Mouse (Mus musculus): ENCODE measurements at regions not wholly inside any gene's neighbourhood (a gene's known extent, or its start where the extent isn't known, plus 50 kb on each side); places are given as distances from the start of the nearest gene placed in this dataset.

GRCm38 (mm10) chr3:50953456-50953855 lies 270.8 kb upstream of the Noct start:
- DNase-seq: peak; percentile 78

- no peak for DNase-seq
Measured at GRCm38 (mm10) chr3:50970386-50970785, 253.9 kb upstream of the Noct start.

GRCm38 (mm10) chr3:50973081-50973480 lies 251.2 kb upstream of the Noct start:
- DNase-seq: no peak

- DNase-seq: no peak
Measured at GRCm38 (mm10) chr3:50976141-50976780, 248.0 kb upstream of the Noct start.

- DNase-seq: no peak
Measured at GRCm38 (mm10) chr3:50976818-50977217, 247.4 kb upstream of the Noct start.

GRCm38 (mm10) chr3:50978636-50979035 lies 245.6 kb upstream of the Noct start:
- no peak for DNase-seq

GRCm38 (mm10) chr3:50979592-50979991 lies 244.7 kb upstream of the Noct start:
- DNase-seq: no peak

GRCm38 (mm10) chr3:50981751-50982150 lies 242.5 kb upstream of the Noct start:
- DNase-seq: no peak

- DNase-seq: no peak
Measured at GRCm38 (mm10) chr3:50982649-50983048, 241.6 kb upstream of the Noct start.

- no peak for DNase-seq
Measured at GRCm38 (mm10) chr3:50983126-50983525, 241.1 kb upstream of the Noct start.

- DNase-seq: no peak
Measured at GRCm38 (mm10) chr3:50983962-50984765, 240.1 kb upstream of the Noct start.

- no peak for DNase-seq
Measured at GRCm38 (mm10) chr3:50987821-50988220, 236.4 kb upstream of the Noct start.

GRCm38 (mm10) chr3:50990810-50991209 lies 233.4 kb upstream of the Noct start:
- no peak for DNase-seq

GRCm38 (mm10) chr3:50992581-50993313 lies 231.5 kb upstream of the Noct start:
- peak; percentile 19 for DNase-seq

- no peak for DNase-seq
Measured at GRCm38 (mm10) chr3:50999745-51000144, 224.5 kb upstream of the Noct start.

- DNase-seq: no peak
Measured at GRCm38 (mm10) chr3:51000938-51001337, 223.3 kb upstream of the Noct start.

- DNase-seq: peak; percentile 42
Measured at GRCm38 (mm10) chr3:51002662-51003061, 221.6 kb upstream of the Noct start.

GRCm38 (mm10) chr3:51003506-51004170 lies 220.6 kb upstream of the Noct start:
- DNase-seq: no peak

- no peak for DNase-seq
Measured at GRCm38 (mm10) chr3:51004216-51004615, 220.0 kb upstream of the Noct start.

- DNase-seq: no peak
Measured at GRCm38 (mm10) chr3:51009098-51009497, 215.1 kb upstream of the Noct start.

- DNase-seq: no peak
Measured at GRCm38 (mm10) chr3:51019650-51020346, 204.4 kb upstream of the Noct start.

GRCm38 (mm10) chr3:51024655-51025054 lies 199.6 kb upstream of the Noct start:
- DNase-seq: peak; percentile 20

GRCm38 (mm10) chr3:51031821-51032220 lies 192.4 kb upstream of the Noct start:
- no peak for DNase-seq

Data from retina, postnatal 1 day (tissue).